Mouse (Mus musculus): ENCODE measurements around the gene Vgll3.

Vgll3 gene

GRCm38 (mm10) chr16:65814918-65815881 lies at the start of gene Vgll3:
Vgll3 (plus strand) TSS chr16:65815257.
- DNase-seq (ENCODE audit: low read depth, low spot score) = peak; percentile 56

GRCm38 (mm10) chr16:65765976-65766375 lies 49.1 kb upstream of the Vgll3 start:
- DNase-seq (ENCODE audit: low read depth, low spot score) = no peak

GRCm38 (mm10) chr16:65785959-65786358 lies 29.1 kb upstream of the Vgll3 start:
- peak; percentile 16 for DNase-seq (ENCODE audit: low read depth, low spot score)

GRCm38 (mm10) chr16:65816059-65816458 lies 1.0 kb downstream of the Vgll3 start:
- DNase-seq (ENCODE audit: low read depth, low spot score) = no peak

GRCm38 (mm10) chr16:65818779-65819178 lies 3.7 kb downstream of the Vgll3 start:
- DNase-seq (ENCODE audit: low read depth, low spot score) = peak; percentile 62

GRCm38 (mm10) chr16:65820803-65821202 lies 5.7 kb downstream of the Vgll3 start:
- DNase-seq (ENCODE audit: low read depth, low spot score) = no peak

- DNase-seq (ENCODE audit: low read depth, low spot score) = no peak
Observed at GRCm38 (mm10) chr16:65823721-65824120, 8.7 kb downstream of the Vgll3 start.

GRCm38 (mm10) chr16:65828141-65828565 lies 13.1 kb downstream of the Vgll3 start:
- peak; percentile 69 for DNase-seq (ENCODE audit: low read depth, low spot score)

- no peak for DNase-seq (ENCODE audit: low read depth, low spot score)
Observed at GRCm38 (mm10) chr16:65829096-65829495, 14.0 kb downstream of the Vgll3 start.

GRCm38 (mm10) chr16:65834721-65835120 lies 19.7 kb downstream of the Vgll3 start:
- no peak for DNase-seq (ENCODE audit: low read depth, low spot score)

- DNase-seq (ENCODE audit: low read depth, low spot score) = no peak
Observed at GRCm38 (mm10) chr16:65850126-65850525, 35.1 kb downstream of the Vgll3 start.

GRCm38 (mm10) chr16:65864471-65864870 lies 49.4 kb downstream of the Vgll3 start:
- DNase-seq (ENCODE audit: low read depth, low spot score) = no peak

GRCm38 (mm10) chr16:65867927-65868326 lies 52.9 kb downstream of the Vgll3 start:
- no peak for DNase-seq (ENCODE audit: low read depth, low spot score)

- no peak for DNase-seq (ENCODE audit: low read depth, low spot score)
Observed at GRCm38 (mm10) chr16:65868933-65869332, 53.9 kb downstream of the Vgll3 start.

- DNase-seq (ENCODE audit: low read depth, low spot score) = no peak
Observed at GRCm38 (mm10) chr16:65888940-65889339, 73.9 kb downstream of the Vgll3 start.

Data from skeletal muscle tissue, adult 2 months (tissue).